Mouse (Mus musculus) left cerebral cortex, adult 18-20 months (tissue): ENCODE data around the gene Cfap157. TPM values are rescaled to one million over a fixed set of nuclear protein-coding genes. Genes with fewer than 3 reads are reported as not detected.
A peak's percentile ranks its signal among the peaks of the same experiment; 100 is the strongest.

ENCODE experiments used
- DNase-seq, 2 experiments: peaks; one replicate each; pipeline ENCODE4 v3.0.0; 2021 to 2022; ENCODE audit warnings: low spot score in 2 of 2, mixed read lengths in 1 of 2
- total RNA-seq, 2 experiments: library from RNA; stranded (reverse); gene quantifications; 2 replicates each; pipeline ENCODE4 v1.2.3; 2021

Gene Cfap157
- total RNA-seq, 2 experiments from 2014 or later: 0.28 to 0.33 TPM

GRCm38 (mm10) chr2:32751665-32752033, 32.6 kb downstream of the Cfap157 start:
- no peak for DNase-seq

GRCm38 (mm10) chr2:32750887-32751664, 33.2 kb downstream of the Cfap157 start:
- no peak for DNase-seq

- DNase-seq: no peak
Measured at GRCm38 (mm10) chr2:32750199-32750598, 34.0 kb downstream of the Cfap157 start.

- DNase-seq: no peak
Measured at GRCm38 (mm10) chr2:32749082-32749481, 35.1 kb downstream of the Cfap157 start.

- no peak for DNase-seq
Measured at GRCm38 (mm10) chr2:32744272-32744982, 39.8 kb downstream of the Cfap157 start.

GRCm38 (mm10) chr2:32742173-32742531, 42.1 kb downstream of the Cfap157 start:
- DNase-seq: peak; percentile 82 to 92

- DNase-seq: peak; percentile 67 to 72
Measured at GRCm38 (mm10) chr2:32741273-32742172, 42.7 kb downstream of the Cfap157 start.

GRCm38 (mm10) chr2:32740916-32741272, 43.3 kb downstream of the Cfap157 start, which contains the start of gene 6330409D20Rik:
6330409D20Rik (minus strand) TSS chr2:32741016.
- no peak for DNase-seq

- DNase-seq: no peak
Measured at GRCm38 (mm10) chr2:32739311-32739710, 44.9 kb downstream of the Cfap157 start.

- no peak for DNase-seq
Measured at GRCm38 (mm10) chr2:32737008-32737407, 47.2 kb downstream of the Cfap157 start.

GRCm38 (mm10) chr2:32736306-32736829, 47.9 kb downstream of the Cfap157 start:
- DNase-seq: no peak

GRCm38 (mm10) chr2:32734933-32735332, 49.3 kb downstream of the Cfap157 start:
- DNase-seq: no peak

- no peak for DNase-seq
Measured at GRCm38 (mm10) chr2:32734480-32734879, 49.7 kb downstream of the Cfap157 start.

GRCm38 (mm10) chr2:32732695-32733094, 51.5 kb downstream of the Cfap157 start:
- DNase-seq: no peak

- DNase-seq: no peak
Measured at GRCm38 (mm10) chr2:32731911-32732310, 52.3 kb downstream of the Cfap157 start.

GRCm38 (mm10) chr2:32730854-32731253, 53.4 kb downstream of the Cfap157 start:
- no peak for DNase-seq

- DNase-seq: no peak
Measured at GRCm38 (mm10) chr2:32729547-32729946, 54.7 kb downstream of the Cfap157 start.

- DNase-seq: no peak
Measured at GRCm38 (mm10) chr2:32728463-32728862, 55.8 kb downstream of the Cfap157 start.

GRCm38 (mm10) chr2:32727435-32727834, 56.8 kb downstream of the Cfap157 start:
- DNase-seq: peak; percentile 75 to 82
